Mouse (Mus musculus): ENCODE measurements around the gene Phb. TPM values are rescaled to one million over a fixed set of nuclear protein-coding genes. Genes with fewer than 3 reads are reported as not detected.
"Not testable (repeated sequence)": the region's sequence is repeated elsewhere in the genome, so short reads cannot be mapped to it uniquely, and the experiment has no call there.

Phb gene
- total RNA-seq, 2 experiments from 2014 or later = 96.0 to 104 TPM

DNA sequence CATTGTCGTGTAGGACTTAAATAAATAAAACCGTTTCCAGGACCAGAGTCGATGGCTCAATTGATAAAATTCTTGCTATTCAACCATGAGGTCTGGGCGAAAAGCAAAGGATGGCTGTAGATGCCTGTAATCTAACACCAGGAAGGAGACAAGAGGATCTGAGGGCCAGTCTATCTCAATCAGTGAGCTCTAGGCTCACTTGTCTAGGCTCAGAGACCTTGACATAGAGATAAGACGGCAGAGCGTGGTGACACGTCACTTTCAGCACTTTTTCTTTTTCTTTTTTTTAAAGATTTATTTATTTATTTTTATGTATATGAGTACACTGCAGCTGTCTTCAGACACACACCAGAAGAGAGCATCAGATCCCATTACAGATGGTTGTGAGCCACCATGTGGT lies 17.2 kb upstream of the Phb start:
- DNase-seq = no peak
- intact Hi-C loops (cut with DNase I) = loop anchor here (2.0 to 5.0 kb wide), 2 partner anchors 62 to 115 kb away; partner anchors contain the start of gene Ngfr

DNA sequence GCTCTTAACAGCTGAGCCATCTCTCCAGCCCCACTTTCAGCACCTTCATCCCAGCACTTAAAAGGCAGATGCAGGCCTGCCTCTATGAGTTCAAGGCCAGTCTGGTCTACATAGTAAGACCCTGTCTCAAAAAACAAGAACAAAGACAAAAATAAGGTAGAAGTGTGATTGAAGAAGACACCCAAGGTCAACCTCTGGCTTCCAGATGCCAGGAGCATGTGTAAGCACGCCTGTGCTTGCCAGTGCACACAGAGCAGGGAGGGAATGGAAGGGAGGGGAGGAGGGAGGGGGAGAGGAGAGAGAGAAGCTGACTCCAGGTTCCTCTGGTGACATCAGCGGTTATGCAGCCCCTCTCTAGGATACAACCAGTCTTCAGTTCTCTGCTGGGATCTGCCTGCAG lies 16.8 kb upstream of the Phb start:
- no peak for DNase-seq
- intact Hi-C loops (cut with DNase I) = no loop called here

DNA sequence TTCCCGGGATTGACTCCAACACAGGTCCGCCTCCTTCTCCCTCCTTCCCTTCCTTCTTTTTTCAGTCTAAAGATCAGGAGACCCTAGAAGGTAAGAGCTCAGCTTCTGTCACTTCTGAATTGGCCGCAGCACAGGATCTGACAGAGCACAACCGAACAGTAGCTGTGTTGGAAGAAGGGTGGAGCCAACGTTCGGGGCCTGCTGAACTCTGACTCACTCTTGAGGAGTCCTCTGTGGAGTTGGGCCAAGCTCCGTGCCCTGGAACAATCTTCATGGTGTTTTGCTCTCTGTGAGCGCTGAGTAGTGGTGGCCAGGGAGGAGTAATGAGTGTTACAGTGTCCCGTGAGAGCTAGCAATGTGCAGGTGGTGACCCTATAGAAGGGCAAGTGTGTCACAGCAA lies 15.8 kb upstream of the Phb start:
- DNase-seq = no peak
- intact Hi-C loops (cut with DNase I) = no loop called here

DNA sequence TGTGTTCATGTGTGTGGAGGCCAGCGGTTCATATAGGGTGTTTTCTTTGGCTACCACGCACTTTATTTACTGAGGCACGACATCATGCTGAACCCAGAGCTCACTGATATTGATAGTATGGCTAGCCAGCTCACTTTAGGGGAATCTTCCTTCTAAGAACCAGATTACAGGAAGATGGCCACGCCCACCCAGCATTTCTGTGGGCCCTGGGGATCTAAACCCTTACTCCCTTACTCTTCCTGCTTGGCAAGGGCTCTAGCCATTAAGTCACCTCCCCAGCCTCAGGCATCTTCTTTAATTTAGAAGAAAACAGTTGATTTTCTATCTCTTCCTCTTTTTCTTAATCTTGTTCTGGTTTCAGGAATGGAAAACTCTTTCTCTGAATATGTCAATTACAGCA lies 9.3 kb upstream of the Phb start:
- DNase-seq = no peak
- intact Hi-C loops (cut with DNase I) = no loop called here

DNA sequence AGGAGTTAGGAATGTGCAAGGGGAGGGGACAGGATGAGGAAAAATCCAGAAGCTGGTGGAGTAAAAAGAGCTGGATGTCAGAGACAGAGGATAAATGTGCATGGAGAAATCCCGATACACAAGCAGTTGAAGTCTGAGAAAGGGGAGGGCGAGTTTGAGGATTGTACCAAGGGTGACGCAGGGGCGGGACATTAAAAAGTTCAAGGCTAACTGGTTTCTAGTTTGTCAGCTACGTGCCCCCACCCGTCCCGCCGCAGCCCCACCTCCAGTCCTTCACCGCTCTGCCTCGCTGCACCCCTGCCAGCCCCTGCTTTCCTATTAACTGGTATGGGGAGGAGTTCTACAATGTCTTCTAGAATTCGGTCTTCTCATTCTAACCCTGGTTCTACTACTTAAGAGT lies 420 bp downstream of the Phb start:
- intact Hi-C loops (cut with DNase I) = no loop called here
- no peak for DNase-seq

DNA sequence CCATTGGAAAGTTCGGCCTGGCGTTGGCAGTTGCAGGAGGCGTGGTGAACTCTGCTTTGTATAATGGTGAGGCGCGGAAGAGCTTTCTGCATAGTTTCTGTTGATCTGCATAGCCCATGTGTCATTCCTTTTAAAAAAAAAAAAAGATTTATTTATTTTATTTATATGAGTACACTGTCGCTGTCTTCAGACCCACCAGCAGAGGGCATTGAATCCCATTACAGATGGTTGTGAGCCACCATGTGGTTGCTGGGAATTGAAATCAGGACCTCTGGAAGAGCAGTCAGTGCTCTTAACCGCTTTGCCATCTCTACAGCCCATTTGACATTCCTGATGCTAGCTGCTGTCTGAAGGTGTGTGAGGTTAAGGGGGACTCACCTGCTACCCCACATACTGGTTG lies 1.3 kb downstream of the Phb start:
- DNase-seq; intact Hi-C loops (cut with DNase I): not testable (repeated sequence)

DNA sequence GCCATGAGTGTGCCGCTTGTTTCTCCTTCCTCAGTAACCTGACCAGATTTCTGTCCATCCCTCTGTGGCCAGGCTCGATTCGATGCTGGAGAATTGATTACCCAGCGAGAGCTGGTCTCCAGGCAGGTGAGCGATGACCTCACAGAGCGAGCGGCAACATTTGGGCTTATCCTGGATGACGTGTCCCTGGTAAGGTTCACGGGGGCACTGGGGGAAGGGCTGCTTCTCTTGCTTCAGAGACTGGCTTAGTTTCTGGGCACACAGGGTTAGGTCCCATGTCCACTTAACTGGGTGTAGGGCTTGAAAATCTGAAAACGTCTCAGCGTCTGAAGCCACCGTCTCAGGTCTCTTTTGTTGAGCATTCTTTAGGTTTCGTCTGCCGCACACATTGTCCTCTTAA lies 8.7 kb downstream of the Phb start:
- no peak for DNase-seq
- intact Hi-C loops (cut with DNase I) = no loop called here

DNA sequence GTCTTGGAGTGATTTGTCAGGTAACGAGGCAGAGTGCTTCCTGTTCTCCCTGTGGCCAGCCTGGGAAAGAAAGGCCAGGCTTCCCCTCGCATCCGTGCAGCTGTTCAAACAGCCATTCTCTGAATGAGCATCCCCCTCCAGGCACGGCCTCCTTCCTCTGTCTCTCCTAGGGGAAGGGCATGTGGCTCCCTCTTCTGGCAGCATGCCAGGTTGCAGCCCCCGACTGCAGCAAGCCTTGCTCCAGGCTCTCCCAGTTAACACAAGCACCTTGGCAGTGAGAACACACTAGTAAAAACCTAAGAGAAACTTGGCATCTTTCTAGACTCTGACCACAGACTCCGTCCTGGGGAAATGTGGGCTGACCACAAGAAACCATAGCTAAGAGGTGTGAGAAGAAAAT lies 9.6 kb downstream of the Phb start:
- intact Hi-C loops (cut with DNase I) = no loop called here
- DNase-seq = peak; percentile 76

DNA sequence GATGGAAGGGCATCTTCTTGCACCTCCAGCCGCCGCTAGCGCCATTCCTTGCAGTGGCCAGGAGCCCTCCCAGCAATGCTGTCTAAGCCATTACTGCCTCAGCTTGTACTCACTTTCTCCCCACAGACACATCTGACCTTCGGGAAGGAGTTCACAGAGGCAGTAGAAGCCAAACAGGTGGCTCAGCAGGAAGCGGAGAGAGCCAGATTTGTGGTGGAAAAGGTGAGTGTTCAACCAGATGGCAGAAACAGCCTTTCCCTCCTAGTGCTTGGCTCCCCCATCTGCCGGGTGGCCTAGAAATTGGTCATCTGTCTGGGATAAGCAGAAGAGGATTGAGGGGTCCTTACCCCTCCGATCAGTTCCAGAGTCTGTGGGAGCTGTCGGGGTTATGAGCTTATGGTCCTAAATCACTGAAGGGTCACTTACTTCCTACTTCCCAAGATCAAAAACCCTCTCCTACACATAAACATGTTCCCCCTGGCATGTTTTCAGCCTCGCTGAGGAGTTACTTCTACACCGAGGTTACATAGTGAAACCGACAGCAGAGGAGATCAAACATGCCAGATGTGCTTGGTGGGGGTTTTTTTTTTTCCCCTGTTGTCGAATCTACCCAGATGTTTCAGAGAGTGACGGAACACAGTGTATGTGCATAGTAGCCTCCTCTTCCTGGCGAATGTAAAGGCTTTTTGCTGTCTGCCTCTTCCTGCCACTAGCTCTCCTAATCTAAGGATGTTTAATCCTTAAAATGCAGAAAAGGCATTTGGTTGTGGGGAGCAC lies 11.4 kb downstream of the Phb start:
- no peak for DNase-seq
- intact Hi-C loops (cut with DNase I) = no loop called here

DNA sequence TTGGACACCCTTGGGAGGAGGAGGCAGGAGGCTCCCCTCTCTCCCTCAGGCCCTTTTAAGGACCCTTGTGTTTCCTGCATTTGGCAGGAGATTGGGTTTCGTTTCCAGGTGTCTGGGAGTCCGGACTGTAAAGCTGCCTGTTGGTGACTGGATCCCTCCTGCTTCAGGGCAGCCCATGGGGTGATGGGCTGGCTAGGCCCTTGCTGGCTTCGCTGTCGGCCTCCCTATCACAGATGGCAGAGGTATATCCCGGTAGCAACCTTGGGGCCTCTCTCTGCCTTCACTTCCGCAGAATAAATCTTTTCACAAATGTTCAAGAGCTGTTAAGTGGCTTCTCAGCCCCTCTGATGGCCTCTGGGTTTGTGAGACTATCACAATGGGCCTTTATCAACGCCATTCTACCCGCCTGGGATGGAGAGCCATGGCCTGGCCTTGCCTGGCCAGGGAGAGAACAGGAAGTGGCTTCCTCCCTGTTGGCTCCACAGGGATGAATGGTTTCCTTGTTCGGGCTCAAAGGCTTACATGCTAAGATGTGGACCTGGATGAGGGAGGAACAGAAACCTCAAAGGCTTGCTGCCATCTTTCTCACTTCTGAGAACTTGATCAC lies 15.3 kb downstream of the Phb start:
- no peak for DNase-seq
- intact Hi-C loops (cut with DNase I) = no loop called here

DNA sequence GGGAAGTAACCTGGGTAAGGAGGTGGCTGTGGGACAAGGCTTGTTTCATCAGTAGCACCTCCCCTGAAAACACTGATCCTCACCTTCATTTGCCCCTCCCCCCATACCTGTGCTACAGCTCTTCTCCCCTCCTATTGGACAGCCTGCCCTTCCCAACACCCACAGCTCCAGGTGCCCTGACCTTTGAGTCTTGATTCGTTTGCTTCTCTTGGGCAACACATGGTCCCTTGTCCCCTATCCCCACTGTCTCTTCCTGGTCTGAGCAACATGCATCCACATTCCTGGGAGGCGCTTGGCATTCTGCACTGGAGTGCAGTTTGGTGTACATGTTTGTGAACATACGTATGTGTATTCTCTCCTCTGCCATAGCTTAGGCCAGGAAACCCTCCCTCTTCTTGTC lies 16.2 kb downstream of the Phb start:
- DNase-seq = no peak
- intact Hi-C loops (cut with DNase I) = no loop called here

DNA sequence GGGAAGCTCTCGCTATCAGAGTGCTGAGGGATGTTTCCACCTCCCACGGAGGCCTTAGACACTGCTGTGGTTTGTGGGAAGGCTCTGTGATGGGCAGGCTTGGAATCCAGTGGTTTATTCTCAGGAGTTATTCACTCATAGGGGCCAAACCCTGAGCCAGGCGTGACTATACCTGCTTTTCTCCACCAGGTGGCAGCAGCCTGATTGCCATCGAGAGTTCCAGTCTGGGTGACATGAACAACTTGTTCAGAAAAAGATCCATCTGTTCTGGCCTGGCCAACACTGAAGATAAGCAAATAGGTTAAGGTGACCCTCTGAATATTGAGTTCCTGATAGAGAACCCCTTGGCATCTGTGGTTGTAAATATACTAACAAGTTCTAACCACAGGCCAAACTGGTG lies 19.3 kb downstream of the Phb start:
- DNase-seq = peak; percentile 61
- intact Hi-C loops (cut with DNase I) = loop anchor here (5.0 kb wide), 1 partner anchor 66 kb away; no protein-coding TSS in a partner anchor

DNA sequence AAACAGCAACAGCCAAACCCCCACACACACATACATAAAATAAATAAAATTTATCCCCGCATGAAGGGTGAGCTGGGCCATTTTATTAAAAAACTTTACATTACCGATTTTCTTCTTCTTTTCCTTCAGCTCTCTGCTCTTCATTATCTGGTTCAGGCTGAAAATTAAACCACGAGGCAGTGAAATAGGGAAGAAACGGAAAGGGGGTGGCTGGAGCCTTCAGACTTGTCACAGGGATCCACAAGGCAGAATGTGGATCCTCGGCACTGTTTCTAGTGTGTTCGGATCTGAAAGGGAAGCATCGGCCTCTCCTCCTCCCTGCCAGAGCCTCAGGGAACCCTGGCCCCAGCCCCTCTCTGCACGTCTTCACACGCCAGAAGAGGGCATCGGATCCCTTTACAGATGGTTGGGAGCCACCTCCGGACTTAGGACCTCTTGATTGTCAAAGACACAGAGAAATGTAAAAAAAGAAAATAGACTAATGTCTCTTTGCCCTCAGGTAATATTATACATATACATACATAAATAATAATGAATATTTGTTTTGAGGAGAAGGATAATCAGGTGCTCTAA lies 20.4 kb downstream of the Phb start:
- intact Hi-C loops (cut with DNase I) = loop anchor here (5.0 kb wide), 1 partner anchor 65 kb away; no protein-coding TSS in a partner anchor
- no peak for DNase-seq

DNA sequence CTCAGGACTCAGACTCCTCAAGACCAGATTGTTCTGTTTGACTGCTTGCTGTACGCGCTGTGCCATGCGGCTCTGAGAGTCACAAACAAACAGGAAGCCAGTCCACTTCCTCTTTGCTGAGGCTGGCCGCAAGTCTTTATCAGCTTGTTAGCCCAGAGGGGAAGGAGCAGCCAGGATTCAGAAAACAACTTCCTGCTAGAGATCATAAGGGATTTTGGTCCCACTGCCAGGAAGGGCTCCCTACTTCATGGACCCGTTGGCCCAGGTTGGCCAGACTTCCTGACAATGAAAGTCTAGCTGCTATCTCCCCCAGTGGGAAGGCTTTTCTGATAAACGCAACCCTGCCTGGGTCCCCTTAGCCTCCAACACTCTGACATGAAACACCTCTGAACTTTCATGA lies 21.8 kb downstream of the Phb start:
- intact Hi-C loops (cut with DNase I) = loop anchor here (5.0 kb wide), 1 partner anchor 64 kb away; no protein-coding TSS in a partner anchor
- no peak for DNase-seq

DNA sequence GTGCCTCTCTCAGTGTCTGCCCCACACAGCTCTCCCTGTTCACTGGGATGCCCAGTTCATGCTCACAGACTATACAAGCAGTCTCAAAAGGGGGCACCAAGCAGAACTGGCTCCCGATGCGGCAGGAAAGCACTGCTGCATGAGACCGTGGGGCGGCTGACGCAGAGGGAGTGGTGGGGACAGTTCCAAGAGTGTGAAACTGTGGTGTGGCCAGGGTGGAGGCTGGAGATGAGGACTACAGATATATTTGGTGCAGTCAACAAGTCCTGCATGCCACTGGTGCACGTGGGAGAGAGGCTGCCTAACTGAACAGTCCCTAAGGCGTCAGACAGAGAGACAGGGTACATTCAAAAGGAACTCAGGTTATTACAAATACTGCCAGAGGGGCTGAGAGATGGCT lies 22.2 kb downstream of the Phb start:
- no peak for DNase-seq
- intact Hi-C loops (cut with DNase I) = loop anchor here (5.0 kb wide), 1 partner anchor 63 kb away; no protein-coding TSS in a partner anchor

DNA sequence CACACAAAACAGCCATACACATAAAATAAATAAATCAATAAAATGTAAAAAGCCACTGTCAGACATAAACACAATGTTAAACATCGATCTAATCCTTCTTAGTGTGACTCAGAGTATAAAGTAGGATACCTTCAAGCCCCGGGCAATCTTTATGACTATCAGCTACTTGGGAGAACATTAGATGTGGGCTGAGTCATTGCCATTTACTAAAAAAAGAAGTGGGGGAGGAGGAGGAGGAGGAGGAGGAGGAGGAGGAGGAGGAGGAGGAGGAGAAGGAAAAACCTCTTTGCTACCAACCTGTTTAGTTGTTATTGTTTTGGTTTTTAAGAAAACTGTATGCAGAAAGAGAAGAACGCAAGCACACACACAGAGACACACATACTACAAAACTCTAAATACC lies 22.8 kb downstream of the Phb start:
- no peak for DNase-seq
- intact Hi-C loops (cut with DNase I) = loop anchor here (5.0 kb wide), 1 partner anchor 63 kb away; no protein-coding TSS in a partner anchor

DNA sequence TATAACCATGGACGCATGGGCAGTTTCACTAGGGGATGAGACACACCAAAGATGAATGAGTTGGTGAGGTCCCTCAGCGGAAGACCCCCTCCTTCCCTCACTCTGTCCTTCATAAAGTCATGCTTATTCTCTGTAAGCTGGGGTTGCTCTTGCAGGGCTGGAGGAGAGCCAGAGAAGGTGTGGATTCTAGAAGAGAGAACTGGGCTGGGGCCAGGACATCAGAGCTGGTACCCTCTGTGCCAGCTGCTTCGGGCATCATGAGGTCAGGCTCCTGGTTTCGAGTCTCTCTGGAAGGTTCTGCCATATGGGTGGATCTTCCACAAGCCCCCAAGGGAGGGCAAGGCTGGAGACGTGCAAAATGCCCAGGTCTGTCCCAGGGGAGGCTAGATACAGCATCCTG lies 31.8 kb downstream of the Phb start:
- intact Hi-C loops (cut with DNase I) = no loop called here
- DNase-seq = peak; percentile 25

DNA sequence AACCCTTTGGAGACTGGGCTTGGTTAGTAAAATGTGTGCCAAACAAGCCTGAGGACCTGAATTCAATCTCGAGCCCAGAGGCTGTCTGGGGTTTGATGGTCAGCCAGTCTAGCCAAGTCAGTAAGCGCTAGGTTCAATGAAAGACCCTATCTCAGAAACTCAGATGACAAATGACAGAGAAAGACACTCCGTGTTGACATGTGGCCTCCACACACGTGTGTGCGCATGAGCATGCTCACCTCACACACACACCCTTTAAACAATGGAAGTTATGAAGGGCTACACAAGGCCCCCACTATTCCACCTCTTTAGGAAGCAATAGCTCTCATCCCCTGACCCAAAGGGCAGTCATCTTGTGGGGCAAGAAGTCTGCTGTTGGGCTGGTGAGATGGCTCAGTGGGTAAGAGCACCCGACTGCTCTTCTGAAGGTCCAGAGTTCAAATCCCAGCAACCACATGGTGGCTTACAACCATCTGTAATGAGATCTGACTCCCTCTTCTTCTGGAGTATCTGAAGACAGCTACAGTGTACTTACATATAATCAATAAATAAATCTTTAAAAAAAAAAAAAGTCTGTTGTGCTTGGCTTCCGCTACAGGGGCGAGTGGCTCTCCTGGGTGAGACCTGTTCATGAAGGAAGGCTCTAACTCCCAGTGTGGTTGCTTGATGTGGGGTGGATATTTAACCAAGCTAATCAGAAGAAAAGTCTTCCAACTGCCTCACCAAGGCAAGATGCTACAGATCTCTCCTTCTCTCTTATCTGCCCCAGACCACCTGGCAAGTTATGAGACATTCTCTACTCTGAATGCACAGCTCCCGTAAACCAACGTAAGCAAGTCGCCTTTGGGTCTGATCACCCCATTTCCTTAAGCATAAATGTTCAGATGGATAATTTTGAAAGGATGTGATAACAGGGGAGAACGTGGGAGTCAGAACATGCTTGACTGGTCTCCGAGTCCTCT lies 34.3 kb downstream of the Phb start:
- intact Hi-C loops (cut with DNase I) = no loop called here
- no peak for DNase-seq

DNA sequence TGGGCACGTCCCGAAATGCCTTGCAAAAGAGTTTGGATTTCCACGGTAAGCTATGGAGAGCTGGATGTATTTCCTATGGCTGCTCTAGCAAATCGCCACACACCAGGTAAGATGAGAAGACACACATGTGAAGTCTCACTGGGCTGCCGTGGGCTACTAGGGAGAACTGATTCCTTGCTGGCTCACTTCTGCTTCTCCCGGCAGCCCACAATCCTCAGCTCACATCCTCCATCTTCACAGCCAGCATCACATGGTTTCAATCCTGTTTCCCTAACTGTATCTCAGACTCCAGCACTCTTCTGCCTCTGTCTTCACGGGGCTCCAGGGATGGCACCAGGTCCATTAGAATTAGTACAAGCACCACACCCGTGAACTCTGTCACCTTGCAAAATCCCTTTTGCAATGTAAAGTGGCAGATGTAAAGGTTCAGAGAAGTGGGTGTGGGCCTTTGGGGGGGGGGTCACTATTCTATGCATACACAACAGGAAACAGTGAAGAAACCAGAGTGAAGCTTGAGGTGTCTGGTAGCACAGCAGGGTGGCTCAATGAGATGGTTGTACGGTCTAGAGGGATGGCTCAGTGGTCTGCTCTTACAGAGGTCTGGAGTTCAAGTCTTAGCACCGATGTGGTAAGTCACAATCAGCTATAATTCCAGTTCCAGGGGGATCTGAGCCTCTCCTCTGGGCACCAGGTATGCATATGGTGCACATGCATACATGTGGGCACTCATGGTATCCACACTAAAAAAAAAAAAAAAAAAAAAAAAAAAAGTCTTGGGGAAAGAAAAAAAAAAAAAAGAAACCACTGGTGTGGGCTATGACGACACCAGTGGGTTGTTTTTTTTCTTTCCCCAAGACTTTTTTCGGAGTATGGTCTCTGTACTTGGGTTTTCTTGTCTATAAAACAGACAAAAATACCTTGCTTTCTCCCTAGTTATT lies 37.5 kb downstream of the Phb start:
- no peak for DNase-seq

DNA sequence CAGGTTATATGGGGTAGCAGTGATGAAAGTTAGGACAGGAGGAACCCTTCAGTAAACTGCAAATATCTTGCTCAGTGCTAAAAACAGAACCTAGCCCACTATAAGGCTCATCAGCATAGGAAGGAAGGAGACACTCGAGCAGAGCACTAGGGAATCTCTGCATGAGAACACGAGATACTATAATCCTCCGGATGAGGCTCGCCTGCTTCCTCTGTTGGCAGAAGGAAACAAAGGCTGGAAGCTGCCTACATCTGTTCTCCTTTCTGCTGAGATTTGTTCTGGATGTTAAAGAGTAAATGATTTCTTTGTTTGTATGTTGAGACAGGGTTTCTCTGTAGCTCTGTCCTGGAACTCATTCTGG lies 38.2 kb downstream of the Phb start:
- no peak for DNase-seq
- intact Hi-C loops (cut with DNase I) = no loop called here

More for the DNA sequence above, 37.5 kb downstream of the Phb start:
- intact Hi-C loops (cut with DNase I) = no loop called here
